Mouse (Mus musculus) brown adipose tissue, adult 24 weeks (tissue): ENCODE results near the gene Cox6b2. TPM values are rescaled to one million over a fixed set of nuclear protein-coding genes. Genes with fewer than 3 reads are reported as not detected.

Experiments used
- H3K27ac ChIP-seq: fragments of 200-500 bp; replicated peaks from 2 replicates; pipeline ENCODE4 v1.5.1; 2012; ENCODE audit warnings: low read depth, mild to moderate bottlenecking, low read length
- H3K4me1 ChIP-seq: fragments of 200-500 bp; 2 replicates; pipeline ENCODE4 v1.6.1; 2012; ENCODE audit warnings: low read length, mixed read lengths; ENCODE audit not compliant: control insufficient read depth, insufficient read depth, insufficient read length
- H3K4me3 ChIP-seq: fragments of 200-500 bp; 2 replicates; pipeline ENCODE4 v1.5.1; 2012; ENCODE audit warnings: low read depth, mild to moderate bottlenecking, low read length, moderate library complexity; ENCODE audit not compliant: insufficient read depth
- polyA plus RNA-seq: library from polyadenylated mRNA; stranded (reverse); fragments of >200 nt; gene quantifications from 2 replicates; pipeline ENCODE4 v1.2.4, GENCODE M21; 2012; ENCODE audit not compliant: missing spikeins, insufficient read depth, insufficient read length

Cox6b2 gene
- polyA plus RNA-seq, 1 experiment, result 7.9 TPM

- Histone ChIP-seq H3K4me3 (no peak overlapping the region), H3K4me1 (no peaks in the 10 kb centered on the region), H3K27ac (no peak overlapping the region)
Measured at GRCm38 (mm10) chr7:4703195-4703594, 49.7 kb downstream of the Cox6b2 start.

DNA sequence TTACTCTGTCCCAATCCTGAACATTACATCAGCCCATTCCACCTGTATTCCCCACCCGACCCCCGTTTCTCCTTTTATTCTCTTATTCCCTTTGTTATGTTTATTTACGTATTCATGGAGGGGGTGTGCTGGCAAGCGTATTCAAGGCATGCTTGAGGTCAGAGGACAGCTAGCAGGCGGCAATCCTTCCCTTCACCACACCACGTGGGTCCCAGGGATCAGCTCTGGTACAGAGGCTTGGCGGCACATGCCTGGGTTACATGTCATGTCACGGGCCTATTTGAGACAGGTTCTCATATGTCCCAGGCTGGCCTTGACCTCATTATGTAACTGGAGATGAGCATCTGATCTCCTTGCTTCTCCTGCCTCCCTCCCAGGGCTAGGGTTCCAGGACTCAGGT, 50.6 kb downstream of the Cox6b2 start:
- Histone ChIP-seq H3K27ac (no peak overlapping the region), H3K4me3 (no peak overlapping the region), H3K4me1 (no peaks in the 10 kb centered on the region)

Other genes starting within 250 kb of the Cox6b2 start
- 25.6 and 40.1 TPM in 2 replicates for gene Tnnt1, start 236.7 kb downstream of the Cox6b2 start, polyA plus RNA-seq
- gene Tnni3, start 228.9 kb downstream of the Cox6b2 start, polyA plus RNA-seq, result not detected in 2 replicates
- gene Dnaaf3, start 220.6 kb downstream of the Cox6b2 start, polyA plus RNA-seq, result not detected in 2 replicates
- gene Syt5, start 205.6 kb downstream of the Cox6b2 start, polyA plus RNA-seq, result not detected in 2 replicates
- gene Ptprh, start 149.1 kb downstream of the Cox6b2 start, polyA plus RNA-seq, result not detected in 2 replicates
- gene Tmem86b, start 121.7 kb downstream of the Cox6b2 start, polyA plus RNA-seq, result 1.0 and 2.2 TPM in 2 replicates
- gene Ppp6r1, start 94.1 kb downstream of the Cox6b2 start, polyA plus RNA-seq, result 31.0 and 46.4 TPM in 2 replicates
- gene Hspbp1, start 68.0 kb downstream of the Cox6b2 start, polyA plus RNA-seq, result 21.7 and 23.6 TPM in 2 replicates
- gene Brsk1, start 62.5 kb downstream of the Cox6b2 start, polyA plus RNA-seq, result 0.63 TPM in 2 replicates
- not detected in 2 replicates for gene Tmem150b, start 27.8 kb downstream of the Cox6b2 start, polyA plus RNA-seq
- gene Kmt5c, start 13.0 kb downstream of the Cox6b2 start, polyA plus RNA-seq, result 20.0 and 25.7 TPM in 2 replicates
- gene Fam71e2, start 18.2 kb upstream of the Cox6b2 start, polyA plus RNA-seq, result not detected in 2 replicates
- not detected in 2 replicates for gene Il11, start 29.8 kb upstream of the Cox6b2 start, polyA plus RNA-seq
- not detected in 2 replicates for gene Tmem190, start 29.8 kb upstream of the Cox6b2 start, polyA plus RNA-seq
- 17.0 and 23.3 TPM in 2 replicates for gene Tmem238, start 36.6 kb upstream of the Cox6b2 start, polyA plus RNA-seq
- gene Rpl28, start 39.8 kb upstream of the Cox6b2 start, polyA plus RNA-seq, result 347 and 411 TPM in 2 replicates
- gene Ube2s, start 59.5 kb upstream of the Cox6b2 start, polyA plus RNA-seq, result 64.5 and 67.8 TPM in 2 replicates
- gene Shisa7, start 91.6 kb upstream of the Cox6b2 start, polyA plus RNA-seq, result 0.40 and 0.42 TPM in 2 replicates
- 19.1 and 36.2 TPM in 2 replicates for gene Isoc2b, start 117.2 kb upstream of the Cox6b2 start, polyA plus RNA-seq
- 55.3 and 59.3 TPM in 2 replicates for gene Isoc2a, start 124.1 kb upstream of the Cox6b2 start, polyA plus RNA-seq
- not detected in 2 replicates for gene Gm36210, start 153.4 kb upstream of the Cox6b2 start, polyA plus RNA-seq
- 3.2 and 3.4 TPM in 2 replicates for gene Zfp628, start 162.1 kb upstream of the Cox6b2 start, polyA plus RNA-seq
- 1.8 TPM in 1 of 2 replicates, not detected in the other for gene Nat14, start 168.9 kb upstream of the Cox6b2 start, polyA plus RNA-seq
- 4.9 and 5.5 TPM in 2 replicates for gene Ssc5d, start 172.7 kb upstream of the Cox6b2 start, polyA plus RNA-seq
- 5.4 and 8.1 TPM in 2 replicates for gene Sbk2, start 211.3 kb upstream of the Cox6b2 start, polyA plus RNA-seq
- 0.75 TPM in 1 of 2 replicates, not detected in the other for gene Sbk3, start 218.1 kb upstream of the Cox6b2 start, polyA plus RNA-seq
- 5.3 and 6.3 TPM in 2 replicates for gene Zfp579, start 243.1 kb upstream of the Cox6b2 start, polyA plus RNA-seq